Comparison of ENCODE assay signal across 16 mouse cellular contexts in genomic region chr6:18459657-18460056, GRCm38 (mm10).
"Had no signal": no experiment of that assay in that cellular context is flagged by ENCODE, and none has a peak within 500 bp of the region (broad histone marks: within the 10 kb centered on the region; RNA-seq: fewer than 3 reads in every experiment).

No protein-coding gene starts in this region.

- H3K27ac ChIP-seq: kidney, postnatal 0 days; limb, embryonic 12.5 days; liver, embryonic 13.5 days; lung, embryonic 15.5 days; macrophage; midbrain, embryonic 15.5 days; stomach, postnatal 0 days had no signal

- DNase-seq: kidney, adult 9 months; kidney, postnatal 36 days; liver; liver, embryonic 13.5 days; liver, postnatal 0 days; lung, postnatal 14 days; right cerebral cortex, postnatal 14 days; thymus, postnatal 4 days had no signal

- H3K4me3 ChIP-seq: layer of hippocampus, adult 2 months; limb, embryonic 12.5 days; liver, embryonic 13.5 days; lung, embryonic 15.5 days; megakaryocyte, embryonic 14.5 days; midbrain, embryonic 15.5 days had no signal
